Mouse (Mus musculus) thymus, adult 2 months (tissue): ENCODE results near the gene Gm20388.

Source experiments
- CTCF ChIP-seq: fragments of 200-500 bp; IDR thresholded peaks from 2 replicates; pipeline ENCODE4 v1.5.1; 2012; ENCODE audit warnings: mild to moderate bottlenecking, control low read depth, low read length, moderate library complexity, borderline replicate concordance; ENCODE audit not compliant: control insufficient read depth, poor library complexity, insufficient read depth; ENCODE audit errors: extremely low read depth
- POLR2A ChIP-seq: fragments of 200-500 bp; IDR thresholded peaks from 2 replicates; pipeline ENCODE4 v1.6.1; 2012; ENCODE audit warnings: mild to moderate bottlenecking, low read length, control low read depth, moderate library complexity; ENCODE audit not compliant: control insufficient read depth, poor library complexity, insufficient read depth; ENCODE audit errors: extremely low read depth

DNA sequence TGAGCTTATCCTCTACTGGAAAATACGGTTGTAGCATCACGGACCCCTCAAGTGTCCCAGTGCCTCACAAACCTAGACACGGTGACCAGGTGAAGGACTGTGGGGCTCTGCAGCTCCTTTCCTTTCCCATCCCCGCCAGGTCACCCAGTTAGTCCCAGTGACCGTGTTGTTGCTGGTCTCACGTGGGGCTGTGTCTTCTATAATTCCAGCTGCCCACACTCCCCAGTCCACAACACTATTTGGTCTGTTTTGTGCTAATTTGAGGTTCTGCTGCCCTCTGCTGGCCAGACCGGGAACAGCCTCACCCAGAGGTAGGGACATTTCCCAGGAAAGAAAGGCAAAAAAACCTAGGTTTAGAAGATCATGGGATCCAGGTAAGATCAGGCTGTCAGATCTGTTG, 4439.0 kb downstream of the Gm20388 start:
- TF ChIP-seq CTCF, result peak; percentile 71; the same call in 1 of the 2 replicates
- no peak for TF ChIP-seq POLR2A
